Mouse (Mus musculus): Measurements from ENCODE around the gene Calm3. TPM values are rescaled to one million over a fixed set of nuclear protein-coding genes. Genes with fewer than 3 reads are reported as not detected.

Calm3 gene
- polyA plus RNA-seq, 1 experiment from 2014 or later = 111 TPM

- no peaks in the 10 kb centered on the region for H3K9me3 ChIP-seq
- 77% methylated on average over 10 of the region's 10 CpGs for WGBS
- no peak overlapping the region for H3K4me2 ChIP-seq
- H3K4me3 ChIP-seq = no peak overlapping the region
- peaks cover 42% of the 10 kb centered on the region for H3K36me3 ChIP-seq
- H3K27ac ChIP-seq = no peak overlapping the region
- ATAC-seq (ENCODE audit: insufficient number of reproducible peaks, insufficient read depth, low FRiP score, low TSS enrichment, low read depth) = no peak
- H3K9ac ChIP-seq = no peak overlapping the region
- peaks cover 7% of the 10 kb centered on the region for H3K4me1 ChIP-seq
- H3K27me3 ChIP-seq = no peaks in the 10 kb centered on the region
These were observed 52.3 kb downstream of the Calm3 start for GRCm38 (mm10) chr7:16871600-16871999.

- ATAC-seq (ENCODE audit: insufficient number of reproducible peaks, insufficient read depth, low FRiP score, low TSS enrichment, low read depth) = peak; percentile 93
- no peaks in the 10 kb centered on the region for H3K9me3 ChIP-seq
- peaks cover 5% of the 10 kb centered on the region for H3K4me1 ChIP-seq
- WGBS = 14% methylated on average over 16 of the region's 16 CpGs
- peak overlapping the region; percentile 23 for H3K4me3 ChIP-seq
- no peaks in the 10 kb centered on the region for H3K27me3 ChIP-seq
- peaks cover 62% of the 10 kb centered on the region for H3K36me3 ChIP-seq
- H3K27ac ChIP-seq = peak overlapping the region; percentile 69
- peak overlapping the region; percentile 55; the same call in 1 of the 2 replicates for H3K9ac ChIP-seq
- H3K4me2 ChIP-seq = peak overlapping the region; percentile 56
These were observed 54.4 kb downstream of the Calm3 start for GRCm38 (mm10) chr7:16869497-16869896.

- Histone ChIP-seq H3K36me3 (peaks cover 81% of the 10 kb centered on the region), H3K27ac (no peak overlapping the region), H3K4me3 (no peak overlapping the region), H3K9ac (no peak overlapping the region), H3K9me3 (0 out of 2 replicates have a peak, but pooled peaks cover 4% of the 10 kb centered on the region), H3K27me3 (no peaks in the 10 kb centered on the region), H3K4me2 (no peak overlapping the region), H3K4me1 (peaks cover 4% of the 10 kb centered on the region; the same call in 1 of the 2 replicates)
- WGBS = 84% methylated on average over 3 of the region's 3 CpGs
- no peak for ATAC-seq (ENCODE audit: insufficient number of reproducible peaks, insufficient read depth, low FRiP score, low TSS enrichment, low read depth)
These were observed 56.4 kb downstream of the Calm3 start for GRCm38 (mm10) chr7:16867488-16867887.

Other genes starting within 250 kb of the Calm3 start
- not detected in 2 replicates for gene Ceacam15, start 248.4 kb downstream of the Calm3 start, polyA plus RNA-seq (2015; fragmentation: Nextera tagmentation; extraction: Ambion mirVana)
- gene Ceacam9, start 202.2 kb downstream of the Calm3 start, polyA plus RNA-seq (2015; fragmentation: Nextera tagmentation; extraction: Ambion mirVana) = not detected in 2 replicates
- 272 and 278 TPM in 2 replicates for gene Ap2s1, start 185.7 kb downstream of the Calm3 start, polyA plus RNA-seq (2015; fragmentation: Nextera tagmentation; extraction: Ambion mirVana)
- gene Slc1a5, start 142.8 kb downstream of the Calm3 start, polyA plus RNA-seq (2015; fragmentation: Nextera tagmentation; extraction: Ambion mirVana) = 28.2 and 29.1 TPM in 2 replicates
- 122 and 124 TPM in 2 replicates for gene Strn4, start 108.2 kb downstream of the Calm3 start, polyA plus RNA-seq (2015; fragmentation: Nextera tagmentation; extraction: Ambion mirVana)
- 26.8 and 30.5 TPM in 2 replicates for gene Fkrp, start 107.4 kb downstream of the Calm3 start, polyA plus RNA-seq (2015; fragmentation: Nextera tagmentation; extraction: Ambion mirVana)
- 20.5 and 20.8 TPM in 2 replicates for gene Prkd2, start 81.2 kb downstream of the Calm3 start, polyA plus RNA-seq (2015; fragmentation: Nextera tagmentation; extraction: Ambion mirVana)
- 4.9 TPM in 2 replicates for gene Dact3, start 48.8 kb downstream of the Calm3 start, polyA plus RNA-seq (2015; fragmentation: Nextera tagmentation; extraction: Ambion mirVana)
- gene Gng8, start 32.3 kb downstream of the Calm3 start, polyA plus RNA-seq (2015; fragmentation: Nextera tagmentation; extraction: Ambion mirVana) = 19.9 and 32.0 TPM in 2 replicates
- 1.2 TPM in 2 replicates for gene Ptgir, start 17.6 kb downstream of the Calm3 start, polyA plus RNA-seq (2015; fragmentation: Nextera tagmentation; extraction: Ambion mirVana)
- 10.5 and 10.9 TPM in 2 replicates for gene Pnmal2, start 20.6 kb upstream of the Calm3 start, polyA plus RNA-seq (2015; fragmentation: Nextera tagmentation; extraction: Ambion mirVana)
- 1.2 and 1.7 TPM in 2 replicates for gene Pnmal1, start 35.6 kb upstream of the Calm3 start, polyA plus RNA-seq (2015; fragmentation: Nextera tagmentation; extraction: Ambion mirVana)
- gene Gm42372, start 59.0 kb upstream of the Calm3 start, polyA plus RNA-seq (2015; fragmentation: Nextera tagmentation; extraction: Ambion mirVana) = 0.18 and 0.25 TPM in 2 replicates
- 20.7 and 22.1 TPM in 2 replicates for gene Ccdc8, start 68.6 kb upstream of the Calm3 start, polyA plus RNA-seq (2015; fragmentation: Nextera tagmentation; extraction: Ambion mirVana)
- gene Ppp5c, start 103.8 kb upstream of the Calm3 start, polyA plus RNA-seq (2015; fragmentation: Nextera tagmentation; extraction: Ambion mirVana) = 109 and 112 TPM in 2 replicates
- gene Hif3a, start 138.3 kb upstream of the Calm3 start, polyA plus RNA-seq (2015; fragmentation: Nextera tagmentation; extraction: Ambion mirVana) = 14.7 and 16.5 TPM in 2 replicates
- gene Psg16, start 149.9 kb upstream of the Calm3 start, polyA plus RNA-seq (2015; fragmentation: Nextera tagmentation; extraction: Ambion mirVana) = 0.14 and 0.21 TPM in 2 replicates
- gene Ceacam3, start 226.2 kb upstream of the Calm3 start, polyA plus RNA-seq (2015; fragmentation: Nextera tagmentation; extraction: Ambion mirVana) = not detected in 2 replicates

Data from embryonic facial prominence, embryonic 13.5 days (tissue).